Mouse (Mus musculus) brain, embryonic 14.5 days (tissue): ENCODE data around the gene Lbp. TPM values are rescaled to one million over a fixed set of nuclear protein-coding genes. Genes with fewer than 3 reads are reported as not detected.

Experiments
- DNase-seq: peaks from one replicate; pipeline ENCODE4 v3.0.0-alpha.2; 2011; ENCODE audit warnings: low read depth
- CTCF ChIP-seq: fragments of 200-500 bp; IDR thresholded peaks from 2 replicates; pipeline ENCODE4 v1.5.1; 2012; ENCODE audit warnings: inconsistent platforms, mild to moderate bottlenecking, moderate library complexity, borderline replicate concordance; ENCODE audit not compliant: insufficient read depth, insufficient read length; ENCODE audit errors: extremely low read depth
- POLR2A ChIP-seq: fragments of 200-500 bp; IDR thresholded peaks from 2 replicates; pipeline ENCODE4 v1.6.1; 2012; ENCODE audit warnings: mild to moderate bottlenecking, inconsistent platforms, borderline replicate concordance; ENCODE audit not compliant: poor library complexity, insufficient read depth, insufficient read length, severe bottlenecking; ENCODE audit errors: extremely low read depth
- polyA plus RNA-seq: library from polyadenylated mRNA; depleted of rRNA; stranded (reverse); fragments of >200 nt; gene quantifications from 2 replicates; pipeline ENCODE4 v1.2.3, GENCODE M21; 2012

The Lbp gene
- polyA plus RNA-seq, 1 experiment: 4.3 TPM

- DNase-seq: peak; percentile 91
- TF ChIP-seq CTCF (peak; percentile 83), POLR2A (no peak)
Observed at GRCm38 (mm10) chr2:158317026-158317425, 10.7 kb downstream of the Lbp start.

GRCm38 (mm10) chr2:158321596-158321995 is 15.3 kb downstream of the Lbp start:
- no peak for DNase-seq
- no peak for TF ChIP-seq POLR2A
- no peak for TF ChIP-seq CTCF

- no peak for TF ChIP-seq CTCF
- no peak for TF ChIP-seq POLR2A
Observed at GRCm38 (mm10) chr2:158322845-158323244, 16.6 kb downstream of the Lbp start.

GRCm38 (mm10) chr2:158324531-158325190 is 18.4 kb downstream of the Lbp start:
- peak; percentile 83 for DNase-seq
- TF ChIP-seq CTCF (no peak), POLR2A (no peak)

More at GRCm38 (mm10) chr2:158322845-158323244, 16.6 kb downstream of the Lbp start:
- no peak for DNase-seq

- no peak for DNase-seq
- TF ChIP-seq CTCF (no peak), POLR2A (no peak)
Observed at GRCm38 (mm10) chr2:158325609-158326008, 19.3 kb downstream of the Lbp start.

GRCm38 (mm10) chr2:158334356-158334755 is 28.1 kb downstream of the Lbp start:
- DNase-seq: no peak
- TF ChIP-seq POLR2A: no peak
- TF ChIP-seq CTCF: no peak

GRCm38 (mm10) chr2:158337698-158338097 is 31.4 kb downstream of the Lbp start:
- DNase-seq: peak; percentile 41
- no peak for TF ChIP-seq POLR2A
- TF ChIP-seq CTCF: no peak

- peak; percentile 86 for DNase-seq
- TF ChIP-seq CTCF (peak; percentile 95), POLR2A (no peak)
Observed at GRCm38 (mm10) chr2:158339948-158340564, 33.8 kb downstream of the Lbp start.

GRCm38 (mm10) chr2:158341324-158341723 is 35.0 kb downstream of the Lbp start:
- no peak for DNase-seq
- no peak for TF ChIP-seq CTCF
- TF ChIP-seq POLR2A: no peak

- TF ChIP-seq CTCF: no peak
- no peak for TF ChIP-seq POLR2A
- peak; percentile 71 for DNase-seq
Observed at GRCm38 (mm10) chr2:158343495-158343894, 37.2 kb downstream of the Lbp start.

- TF ChIP-seq CTCF: no peak
- no peak for TF ChIP-seq POLR2A
- DNase-seq: no peak
Observed at GRCm38 (mm10) chr2:158346467-158346866, 40.2 kb downstream of the Lbp start.

GRCm38 (mm10) chr2:158347868-158348267 is 41.6 kb downstream of the Lbp start:
- peak; percentile 76 for DNase-seq
- TF ChIP-seq CTCF: peak; percentile 98
- no peak for TF ChIP-seq POLR2A
